Mouse (Mus musculus): ENCODE data around the gene Olfr60.

The Olfr60 gene

DNA sequence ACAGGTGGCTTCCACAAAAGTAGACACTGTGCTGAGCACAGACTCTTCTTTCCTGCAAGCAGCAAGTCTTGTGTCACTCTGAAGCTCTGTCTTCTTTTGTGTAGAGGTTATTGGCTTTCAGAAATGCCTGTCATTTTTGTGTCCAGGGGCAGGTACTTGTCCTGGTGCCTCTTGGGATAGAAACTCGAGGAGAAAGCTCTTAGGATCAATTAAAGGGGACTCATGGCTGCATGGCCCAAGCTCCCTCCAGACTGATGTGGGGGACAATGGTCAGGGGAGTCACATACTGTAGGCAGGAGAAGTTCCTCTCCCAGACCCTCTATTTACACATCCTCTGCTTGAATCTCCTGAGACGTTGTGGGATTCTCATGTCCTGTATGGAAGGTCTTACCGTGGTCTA lies at the start of gene Olfr60:
Gene Olfr60 (minus strand): TSS at position 101 of the 400 bp plus-strand sequence.
- no peak for DNase-seq

- DNase-seq: no peak
Measured at GRCm38 (mm10) chr7:140402818-140403217, 41.3 kb upstream of the Olfr60 start, which contains the start of gene Olfr531. Olfr531 (minus strand) TSS chr7:140402918.

- no peak for DNase-seq
Measured at GRCm38 (mm10) chr7:140376911-140377310, 15.4 kb upstream of the Olfr60 start.

GRCm38 (mm10) chr7:140376231-140376630 lies 14.8 kb upstream of the Olfr60 start, which contains the start of gene Olfr530:
Olfr530 (minus strand) TSS chr7:140376331.
- DNase-seq: no peak

DNA sequence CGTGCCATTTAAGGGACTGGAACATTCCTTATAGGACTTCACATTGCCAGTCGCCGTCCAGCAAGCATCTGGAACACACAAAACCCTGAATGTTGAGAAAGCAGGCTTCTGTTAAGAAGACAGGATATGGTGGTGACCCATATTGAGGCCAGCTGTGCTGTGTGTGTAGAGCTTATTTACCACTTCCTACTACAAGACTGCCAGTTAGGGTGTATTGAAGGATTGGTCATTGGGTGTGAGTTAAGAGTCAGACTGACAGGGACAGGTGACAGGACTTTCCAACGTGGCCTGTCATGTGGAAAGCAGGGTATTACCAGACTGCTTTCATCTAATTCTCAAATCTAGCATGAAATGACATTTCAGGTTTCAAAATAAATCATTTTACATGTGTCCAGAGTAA lies 12.8 kb upstream of the Olfr60 start:
- DNase-seq: no peak

DNA sequence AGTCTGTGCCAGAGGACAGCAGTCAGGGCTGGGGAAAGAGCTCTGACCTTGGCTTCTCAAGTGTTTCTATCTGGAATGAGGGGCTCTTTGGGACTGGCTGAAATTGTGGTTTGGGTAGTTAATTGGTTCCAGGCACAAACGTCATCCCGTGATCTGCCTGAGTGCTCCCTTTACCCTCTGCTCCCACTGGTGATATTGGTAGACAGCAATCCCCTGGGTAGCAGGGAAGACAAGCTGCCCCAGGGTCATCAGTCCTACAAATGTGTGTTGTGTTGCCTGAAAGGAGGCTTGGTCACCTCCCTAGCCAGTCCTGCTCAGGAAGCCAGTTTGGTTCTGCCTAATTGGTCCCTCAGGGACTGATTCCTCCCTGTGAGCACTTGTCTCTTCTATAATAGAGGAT lies 27.8 kb downstream of the Olfr60 start, which contains the start of gene Olfr527:
Gene Olfr527 (plus strand): TSS at position 301 of the 400 bp plus-strand sequence.
- no peak for DNase-seq

DNA sequence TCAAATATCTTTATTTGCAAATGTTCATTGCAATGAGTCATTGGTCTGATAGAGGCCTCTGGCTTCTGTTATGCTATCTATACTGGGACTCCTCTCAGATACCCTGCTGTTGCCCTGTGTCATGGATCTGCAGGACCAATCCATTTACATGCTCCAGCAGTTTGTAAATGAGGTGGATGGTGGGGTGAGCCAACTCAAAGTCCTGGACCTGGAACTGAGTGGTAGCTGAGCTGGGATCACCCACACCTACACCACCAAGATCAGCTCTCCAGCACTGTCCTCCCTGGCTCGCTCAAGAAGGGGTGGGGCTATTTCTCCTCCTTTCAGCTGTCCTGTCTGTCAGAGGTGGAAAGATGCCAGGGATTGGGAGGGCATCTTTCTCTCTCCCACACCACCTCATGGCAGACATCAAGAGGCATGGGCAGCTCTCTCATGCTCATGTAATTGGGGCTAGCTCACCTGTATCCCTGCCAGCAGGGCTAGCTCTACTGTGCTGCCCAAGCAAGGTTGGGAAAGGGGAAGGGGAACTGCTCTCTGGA lies 31.6 kb downstream of the Olfr60 start:
- DNase-seq: peak; percentile 23 to 46

DNA sequence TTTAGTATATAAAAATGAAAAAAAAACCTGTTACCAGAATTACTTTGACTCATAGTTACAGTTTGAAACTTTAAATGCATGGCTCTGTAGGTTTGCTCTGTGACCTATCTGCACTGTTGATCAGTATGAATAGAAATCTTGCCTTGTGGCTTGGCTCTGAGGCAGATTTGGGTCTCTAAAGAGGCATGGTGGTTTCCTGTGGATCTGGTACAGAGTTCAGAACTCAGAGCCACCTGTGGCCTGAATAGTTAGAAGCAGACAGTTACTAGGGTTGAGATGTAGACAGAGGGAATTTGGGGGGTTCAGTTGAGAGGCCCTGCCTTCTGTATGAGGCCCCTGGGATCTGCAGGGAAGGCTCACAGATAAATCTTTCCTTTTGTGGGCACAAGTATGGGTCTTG lies 40.3 kb downstream of the Olfr60 start:
- DNase-seq: no peak

- DNase-seq: no peak
Measured at GRCm38 (mm10) chr7:140320558-140320957, 40.9 kb downstream of the Olfr60 start, which contains the start of gene Olfr525. Olfr525 (plus strand) TSS chr7:140320858.

- DNase-seq: no peak
Measured at GRCm38 (mm10) chr7:140319861-140320385, 41.5 kb downstream of the Olfr60 start.

GRCm38 (mm10) chr7:140299416-140299815 lies 62.1 kb downstream of the Olfr60 start:
- no peak for DNase-seq

GRCm38 (mm10) chr7:140296876-140297275 lies 64.6 kb downstream of the Olfr60 start:
- no peak for DNase-seq

DNA sequence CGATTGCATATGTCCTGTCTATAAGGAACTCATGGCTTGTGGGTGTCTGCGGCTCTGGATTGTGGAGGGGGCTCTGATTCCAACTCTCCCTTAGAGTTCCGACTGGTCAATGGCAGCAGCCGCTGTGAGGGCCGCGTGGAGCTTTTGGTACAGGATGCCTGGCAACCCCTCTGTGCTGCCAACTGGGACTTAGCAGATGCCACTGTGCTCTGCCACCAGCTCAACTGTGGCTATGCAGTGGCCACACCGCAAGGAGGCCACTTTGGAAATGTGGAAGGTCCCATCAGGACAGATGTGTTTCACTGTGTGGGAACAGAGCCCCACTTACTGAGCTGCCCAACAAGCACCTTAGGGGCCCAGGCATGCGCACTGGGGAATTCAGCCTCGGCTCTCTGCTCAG lies 65.7 kb downstream of the Olfr60 start:
- DNase-seq: no peak
